Mouse (Mus musculus) neural tube, embryonic 13.5 days (tissue): Measurements from ENCODE around the gene Hip1r. TPM values are rescaled to one million over a fixed set of nuclear protein-coding genes. Genes with fewer than 3 reads are reported as not detected.

Experiments used
- ATAC-seq: fragments of 200-750 bp; cut with Nextera tagmentation; 2 replicates; pipeline ENCODE4 v1.8.0; 2017; ENCODE audit warnings: low read depth, mild to moderate bottlenecking, moderate TSS enrichment, moderate library complexity
- H3K27ac ChIP-seq: fragments of 300-500 bp; sonication (generic); replicated peaks from 2 replicates; pipeline ENCODE4 v1.5.1; 2015; ENCODE audit warnings: moderate library complexity, mild to moderate bottlenecking, inconsistent platforms
- H3K27me3 ChIP-seq: fragments of 300-500 bp; sonication (generic); 2 replicates; pipeline ENCODE4 v1.6.1; 2015; ENCODE audit warnings: mild to moderate bottlenecking, inconsistent platforms
- H3K36me3 ChIP-seq: fragments of 300-500 bp; sonication (generic); 2 replicates; pipeline ENCODE4 v1.6.1; 2015; ENCODE audit warnings: mild to moderate bottlenecking, inconsistent platforms
- H3K4me1 ChIP-seq: fragments of 300-500 bp; sonication (generic); replicated peaks from 2 replicates; pipeline ENCODE4 v1.6.1; 2015; ENCODE audit warnings: inconsistent platforms
- H3K4me2 ChIP-seq: fragments of 300-500 bp; sonication (generic); 2 replicates; pipeline ENCODE4 v1.6.1; 2015; ENCODE audit warnings: inconsistent platforms, mild to moderate bottlenecking, moderate library complexity
- H3K4me3 ChIP-seq: fragments of 300-500 bp; sonication (generic); 2 replicates; pipeline ENCODE4 v1.5.1; 2015; ENCODE audit warnings: mild to moderate bottlenecking, inconsistent platforms
- H3K9ac ChIP-seq: fragments of 300-500 bp; sonication (generic); 2 replicates; pipeline ENCODE4 v1.6.1; 2015; ENCODE audit warnings: moderate library complexity, mild to moderate bottlenecking, inconsistent platforms
- H3K9me3 ChIP-seq: fragments of 300-500 bp; sonication (generic); 2 replicates; pipeline ENCODE4 v1.6.1; 2016; ENCODE audit warnings: inconsistent platforms
- WGBS: fragments of 180-500 bp; shearing (Covaris S2); methylation state at CpG from one replicate; pipeline ENCODE4 v1.1.7; 2015; 5-methylcytosine and 5-hydroxymethylcytosine counted together
- polyA plus RNA-seq: library from polyadenylated mRNA; unstranded; fragments of >200 nt; fragmentation: Nextera tagmentation; extraction: Ambion mirVana; gene quantifications from 2 replicates; pipeline ENCODE4 v1.2.1, GENCODE M21; 2015

Hip1r gene
- polyA plus RNA-seq: 17.1 and 22.3 TPM in 2 replicates

- Histone ChIP-seq H3K27ac (peak within 1 kb of the TSS; percentile 33; the same call in 1 of the 2 replicates), H3K4me3 (peak within 1 kb of the TSS; percentile 77)
- under 1% methylated on average over 87 of the region's 106 CpGs for WGBS
These were observed at the start of gene Hip1r for GRCm38 (mm10) chr5:123973299-123974178. Gene Hip1r, plus strand, starts transcription at chr5:123973628.

GRCm38 (mm10) chr5:123927118-123927517, 46.3 kb upstream of the Hip1r start, which contains the start of gene Gm43518:
Gene Gm43518, plus strand, starts transcription at chr5:123927418.
- Histone ChIP-seq H3K4me3 (no peak within 1 kb of the TSS), H3K4me1 (peaks cover 12% of the 10 kb centered on the region), H3K9ac (no peak within 1 kb of the TSS), H3K9me3 (no peaks in the 10 kb centered on the region), H3K27me3 (no peaks in the 10 kb centered on the region), H3K27ac (no peak within 1 kb of the TSS), H3K36me3 (peaks cover 68% of the 10 kb centered on the region), H3K4me2 (no peak within 1 kb of the TSS)
- no peak for ATAC-seq
- WGBS: 92% methylated on average over 9 of the region's 9 CpGs

More at GRCm38 (mm10) chr5:123973299-123974178, at the start of gene Hip1r:
- Histone ChIP-seq H3K36me3 (no peaks in the 10 kb centered on the region), H3K4me1 (peaks cover 24% of the 10 kb centered on the region), H3K9ac (peak within 1 kb of the TSS; percentile 84), H3K9me3 (no peaks in the 10 kb centered on the region), H3K4me2 (peak within 1 kb of the TSS; percentile 93), H3K27me3 (peaks cover 44% of the 10 kb centered on the region)
- ATAC-seq: peak; percentile 83

GRCm38 (mm10) chr5:123930508-123930989, 42.9 kb upstream of the Hip1r start, which contains the start of gene Ccdc62:
Gene Ccdc62, plus strand, starts transcription at chr5:123930679.
- Histone ChIP-seq H3K4me2 (peak within 1 kb of the TSS; percentile 75), H3K4me1 (peaks cover 12% of the 10 kb centered on the region), H3K9ac (peak within 1 kb of the TSS; percentile 94), H3K9me3 (no peaks in the 10 kb centered on the region), H3K27ac (peak within 1 kb of the TSS; percentile 92), H3K4me3 (peak within 1 kb of the TSS; percentile 75), H3K27me3 (no peaks in the 10 kb centered on the region), H3K36me3 (peaks cover 34% of the 10 kb centered on the region)
- peak; percentile 99 for ATAC-seq
- WGBS: under 1% methylated on average over 56 of the region's 56 CpGs

GRCm38 (mm10) chr5:123931131-123931530, 42.3 kb upstream of the Hip1r start:
- 53% methylated on average over 13 of the region's 13 CpGs for WGBS
- peak; percentile 7; the same call in 1 of the 2 replicates for ATAC-seq
- H3K27ac ChIP-seq: 0 out of 2 replicates have a peak overlapping the region, but pooled peaks have one; percentile 92

GRCm38 (mm10) chr5:123932927-123933326, 40.5 kb upstream of the Hip1r start:
- Histone ChIP-seq H3K27me3 (no peaks in the 10 kb centered on the region), H3K4me3 (no peak overlapping the region), H3K27ac (no peak overlapping the region), H3K4me1 (peaks cover 12% of the 10 kb centered on the region), H3K9me3 (no peaks in the 10 kb centered on the region), H3K9ac (no peak overlapping the region), H3K36me3 (peaks cover 10% of the 10 kb centered on the region), H3K4me2 (no peak overlapping the region)
- ATAC-seq: no peak

More at GRCm38 (mm10) chr5:123931131-123931530, 42.3 kb upstream of the Hip1r start:
- peak overlapping the region; percentile 75 for H3K4me3 ChIP-seq
- peak overlapping the region; percentile 94 for H3K9ac ChIP-seq
- H3K4me2 ChIP-seq: peak overlapping the region; percentile 75
- no peaks in the 10 kb centered on the region for H3K9me3 ChIP-seq
- H3K27me3 ChIP-seq: no peaks in the 10 kb centered on the region
- H3K4me1 ChIP-seq: peaks cover 12% of the 10 kb centered on the region
- peaks cover 28% of the 10 kb centered on the region for H3K36me3 ChIP-seq

- peaks cover 4% of the 10 kb centered on the region for H3K36me3 ChIP-seq
- peaks cover 12% of the 10 kb centered on the region for H3K4me1 ChIP-seq
- H3K9ac ChIP-seq: 0 out of 2 replicates have a peak overlapping the region, but pooled peaks have one; percentile 34
- WGBS: 86% methylated on average over 12 of the region's 12 CpGs
- no peak overlapping the region for H3K4me2 ChIP-seq
- no peaks in the 10 kb centered on the region for H3K27me3 ChIP-seq
- no peak overlapping the region for H3K27ac ChIP-seq
- ATAC-seq: no peak
- H3K4me3 ChIP-seq: no peak overlapping the region
- H3K9me3 ChIP-seq: no peaks in the 10 kb centered on the region
These were observed 39.9 kb upstream of the Hip1r start for GRCm38 (mm10) chr5:123933556-123933955.

GRCm38 (mm10) chr5:123933957-123934591, 39.4 kb upstream of the Hip1r start:
- Histone ChIP-seq H3K4me2 (no peak overlapping the region), H3K9me3 (no peaks in the 10 kb centered on the region), H3K27ac (no peak overlapping the region), H3K4me3 (no peak overlapping the region), H3K9ac (0 out of 2 replicates have a peak overlapping the region, but pooled peaks have one; percentile 34), H3K36me3 (no peaks in the 10 kb centered on the region), H3K27me3 (no peaks in the 10 kb centered on the region), H3K4me1 (peaks cover 12% of the 10 kb centered on the region)
- 41% methylated on average over 18 of the region's 18 CpGs for WGBS
- ATAC-seq: no peak

GRCm38 (mm10) chr5:123935931-123936330, 37.5 kb upstream of the Hip1r start:
- Histone ChIP-seq H3K4me1 (peaks cover 6% of the 10 kb centered on the region), H3K4me3 (no peak overlapping the region), H3K9me3 (no peaks in the 10 kb centered on the region), H3K27ac (no peak overlapping the region), H3K4me2 (no peak overlapping the region), H3K9ac (no peak overlapping the region), H3K36me3 (no peaks in the 10 kb centered on the region), H3K27me3 (no peaks in the 10 kb centered on the region)
- no peak for ATAC-seq
- 85% methylated on average over 5 of the region's 5 CpGs for WGBS

GRCm38 (mm10) chr5:123938479-123938878, 34.9 kb upstream of the Hip1r start:
- H3K4me1 ChIP-seq: no peaks in the 10 kb centered on the region
- no peak overlapping the region for H3K4me2 ChIP-seq
- ATAC-seq: no peak
- no peaks in the 10 kb centered on the region for H3K9me3 ChIP-seq
- no peak overlapping the region for H3K4me3 ChIP-seq
- no peaks in the 10 kb centered on the region for H3K27me3 ChIP-seq
- 92% methylated on average over 5 of the region's 5 CpGs for WGBS
- no peaks in the 10 kb centered on the region for H3K36me3 ChIP-seq
- H3K27ac ChIP-seq: no peak overlapping the region
- no peak overlapping the region for H3K9ac ChIP-seq

- no peak overlapping the region for H3K4me3 ChIP-seq
- H3K27ac ChIP-seq: no peak overlapping the region
- H3K4me2 ChIP-seq: no peak overlapping the region
- no peaks in the 10 kb centered on the region for H3K4me1 ChIP-seq
- no peaks in the 10 kb centered on the region for H3K36me3 ChIP-seq
- H3K9ac ChIP-seq: no peak overlapping the region
- WGBS: 76% methylated on average over 4 of the region's 4 CpGs
- no peak for ATAC-seq
- no peaks in the 10 kb centered on the region for H3K9me3 ChIP-seq
- H3K27me3 ChIP-seq: 0 out of 2 replicates have a peak, but pooled peaks cover 3% of the 10 kb centered on the region
These were observed 26.9 kb upstream of the Hip1r start for GRCm38 (mm10) chr5:123946546-123946945.

- Histone ChIP-seq H3K4me3 (no peak overlapping the region), H3K9ac (no peak overlapping the region), H3K27me3 (0 out of 2 replicates have a peak, but pooled peaks cover 3% of the 10 kb centered on the region), H3K36me3 (no peaks in the 10 kb centered on the region), H3K4me2 (no peak overlapping the region), H3K4me1 (no peaks in the 10 kb centered on the region), H3K27ac (no peak overlapping the region), H3K9me3 (no peaks in the 10 kb centered on the region)
- ATAC-seq: no peak
- 50% methylated on average over 7 of the region's 7 CpGs for WGBS
These were observed 26.2 kb upstream of the Hip1r start for GRCm38 (mm10) chr5:123947041-123947761.
